Mouse (Mus musculus) right cerebral cortex, postnatal 14 days (tissue): ENCODE measurements at regions not wholly inside any gene's neighbourhood (a gene's known extent, or its start where the extent isn't known, plus 50 kb on each side); places are given as distances from the start of the nearest gene placed in this dataset.

Experiments
- DNase-seq: peaks from one replicate; pipeline ENCODE4 v3.0.0; 2022

DNA sequence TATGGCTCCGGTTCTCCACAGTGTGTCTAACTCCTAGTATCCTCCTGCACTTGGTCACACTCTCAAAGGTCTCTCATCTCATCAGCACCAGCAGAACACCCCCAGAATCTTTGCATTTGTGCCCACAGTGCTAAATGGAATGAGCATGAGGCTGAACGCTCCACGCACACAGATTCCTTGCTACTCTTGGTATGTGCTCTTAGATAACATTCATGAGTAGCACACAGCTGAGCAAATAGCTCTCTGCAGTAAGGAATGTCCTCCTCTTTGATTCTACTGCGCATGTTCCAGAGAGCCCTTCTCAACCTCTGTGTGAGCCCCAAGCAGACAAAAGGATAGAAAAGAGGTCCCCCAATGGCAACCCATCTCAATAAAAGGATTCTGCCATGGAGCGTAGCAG is 326.1 kb upstream of the Zfp637 start:
- DNase-seq = no peak

DNA sequence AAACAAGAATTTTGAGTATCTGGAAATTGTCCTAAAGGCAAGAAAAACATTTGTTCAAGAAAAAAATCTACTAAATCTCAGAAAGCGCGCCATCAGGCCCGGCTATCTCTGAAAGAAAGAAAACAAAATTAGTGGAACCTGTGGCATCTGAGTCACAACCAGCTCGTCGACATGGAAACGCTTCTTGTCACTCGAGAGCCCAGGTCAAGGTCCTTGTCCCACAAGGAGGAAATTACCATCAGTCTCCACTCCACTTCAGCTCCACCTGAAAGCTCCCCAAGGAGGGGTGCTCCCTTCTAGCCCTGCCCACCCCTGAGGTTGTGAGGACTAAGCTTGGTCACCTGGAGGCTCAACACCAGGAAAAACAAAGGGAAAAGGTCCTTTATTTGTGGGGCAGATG is 324.1 kb upstream of the Zfp637 start:
- DNase-seq = no peak

- no peak for DNase-seq
Measured at GRCm38 (mm10) chr6:117518939-117519338, 322.0 kb upstream of the Zfp637 start.

- no peak for DNase-seq
Measured at GRCm38 (mm10) chr6:117519466-117519865, 321.5 kb upstream of the Zfp637 start.

- DNase-seq = no peak
Measured at GRCm38 (mm10) chr6:117526161-117526935, 314.6 kb upstream of the Zfp637 start.

DNA sequence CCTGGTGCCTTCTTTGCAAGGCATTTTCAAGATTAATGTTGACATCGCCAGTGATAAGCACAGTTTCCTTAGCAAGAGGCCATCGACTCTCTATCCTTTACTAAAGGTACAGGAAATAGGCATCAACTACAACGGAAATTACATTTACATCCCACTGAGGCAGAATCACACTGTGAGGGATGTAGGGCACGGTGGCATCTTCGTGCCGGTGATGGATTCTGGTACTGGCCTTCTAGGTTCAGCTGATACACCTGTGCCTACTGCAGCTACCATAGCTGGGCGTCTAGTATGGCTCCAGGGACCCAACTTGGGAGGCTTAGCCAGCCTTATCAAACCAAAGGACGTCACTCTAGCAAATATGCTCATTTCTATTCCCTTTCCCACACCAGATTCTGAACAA is 313.5 kb upstream of the Zfp637 start:
- no peak for DNase-seq

GRCm38 (mm10) chr6:117534149-117534548 is 306.8 kb upstream of the Zfp637 start:
- no peak for DNase-seq

GRCm38 (mm10) chr6:117534991-117535390 is 306.0 kb upstream of the Zfp637 start:
- no peak for DNase-seq

GRCm38 (mm10) chr6:117536084-117536483 is 304.9 kb upstream of the Zfp637 start:
- DNase-seq = no peak

DNA sequence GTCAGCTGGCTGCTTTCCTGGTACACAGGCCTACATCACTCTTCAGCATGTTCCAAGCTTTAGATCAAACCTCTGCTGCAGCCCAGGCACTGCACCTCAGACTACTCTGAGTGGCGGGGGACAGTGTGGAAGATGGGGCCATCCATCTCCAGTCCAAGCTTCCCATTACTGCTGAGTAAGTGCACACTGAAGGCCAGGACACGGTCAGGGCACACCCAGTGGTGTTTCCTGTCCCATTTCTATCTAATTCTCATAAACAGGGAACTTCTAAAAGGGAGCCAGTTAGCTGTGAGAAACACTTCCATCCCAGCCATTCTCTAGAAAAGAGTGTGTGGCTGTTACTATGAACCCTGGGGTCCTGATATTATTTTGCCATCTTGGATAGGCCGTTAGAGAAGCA is 298.5 kb upstream of the Zfp637 start:
- no peak for DNase-seq

- no peak for DNase-seq
Measured at GRCm38 (mm10) chr6:117544276-117545196, 296.4 kb upstream of the Zfp637 start.

DNA sequence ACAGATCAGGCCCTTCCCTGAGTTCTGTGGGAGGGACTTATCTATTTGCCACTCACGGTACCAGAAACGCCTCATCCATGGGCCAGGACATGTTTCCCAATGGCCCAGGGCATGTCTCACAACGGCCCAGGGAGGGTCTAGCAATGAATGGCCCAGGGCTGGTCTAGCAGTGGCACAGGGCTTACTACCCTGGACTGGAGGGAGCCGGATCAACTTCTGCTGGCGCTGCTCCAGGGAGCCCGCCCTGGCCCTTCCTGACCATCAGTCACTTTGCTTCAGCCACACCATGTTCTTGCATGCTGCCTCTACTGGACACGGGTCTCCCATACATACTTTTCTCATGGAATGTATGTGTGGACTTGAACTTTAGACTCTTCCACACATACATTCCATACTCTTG is 290.1 kb upstream of the Zfp637 start:
- no peak for DNase-seq

- DNase-seq = peak; percentile 31
Measured at GRCm38 (mm10) chr6:117552006-117552667, 288.8 kb upstream of the Zfp637 start.

DNA sequence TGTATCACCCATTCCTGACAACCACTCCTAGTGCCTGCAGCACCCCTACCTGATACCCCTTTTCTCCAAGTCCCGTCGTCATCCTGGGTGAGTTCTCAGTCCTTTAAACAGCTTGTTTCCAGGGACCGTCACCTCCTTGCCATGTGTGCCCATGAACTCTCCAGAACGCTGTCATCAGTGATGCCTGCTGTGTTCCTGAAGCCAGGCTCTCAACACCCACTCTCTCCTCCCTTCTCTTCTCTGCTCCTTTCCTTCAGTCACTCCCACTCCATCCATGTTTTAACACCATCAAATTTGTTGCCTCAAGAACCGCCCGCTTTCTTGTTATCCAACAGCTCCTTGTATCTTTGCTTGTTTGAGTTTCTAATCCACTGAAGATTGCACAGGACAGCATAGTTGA is 277.8 kb upstream of the Zfp637 start:
- no peak for DNase-seq

- peak; percentile 63 for DNase-seq
Measured at GRCm38 (mm10) chr6:117563704-117564103, 277.3 kb upstream of the Zfp637 start.

GRCm38 (mm10) chr6:117566786-117567185 is 274.2 kb upstream of the Zfp637 start:
- no peak for DNase-seq

GRCm38 (mm10) chr6:117567691-117568090 is 273.3 kb upstream of the Zfp637 start:
- no peak for DNase-seq

GRCm38 (mm10) chr6:117569576-117570326 is 271.2 kb upstream of the Zfp637 start:
- DNase-seq = no peak

DNA sequence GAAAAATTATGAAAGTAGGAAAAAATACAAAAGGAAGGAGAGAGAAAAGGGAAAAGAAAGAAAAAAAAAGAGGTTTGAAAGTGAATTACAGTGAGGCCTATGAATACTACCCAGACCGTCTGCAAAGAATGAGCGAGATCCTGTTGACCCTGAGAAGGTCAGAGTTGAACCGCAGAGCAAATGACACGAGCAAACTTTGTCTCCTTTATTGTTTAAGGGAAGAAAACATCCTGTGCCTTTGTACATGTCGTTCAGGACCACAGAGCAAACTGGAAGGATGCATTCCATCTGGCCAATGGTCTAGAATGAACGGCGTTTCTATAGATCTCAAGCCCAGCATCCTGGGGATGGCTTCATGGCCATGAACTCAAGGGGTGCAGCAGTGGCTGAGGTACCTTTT is 270.6 kb upstream of the Zfp637 start:
- DNase-seq = no peak

DNA sequence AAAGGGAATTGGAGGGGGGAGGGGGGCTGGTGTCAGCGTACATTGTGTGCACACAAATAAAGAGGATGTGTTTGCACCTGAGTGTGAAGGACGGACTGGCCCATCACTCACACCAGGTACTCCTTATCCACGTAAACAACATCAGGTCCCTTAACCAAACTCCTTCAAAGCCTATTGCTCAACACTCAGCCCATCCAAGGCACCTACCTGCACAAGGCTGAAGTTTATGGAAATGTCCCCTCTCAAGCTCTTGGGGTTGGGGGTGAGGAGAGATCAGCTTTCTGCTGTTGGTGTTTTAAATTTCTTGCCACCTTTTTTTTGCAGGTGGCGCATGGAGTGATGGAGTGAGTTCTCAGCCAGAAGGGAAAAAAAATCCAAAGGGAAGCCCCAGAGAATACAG is 270.2 kb upstream of the Zfp637 start:
- DNase-seq = no peak

DNA sequence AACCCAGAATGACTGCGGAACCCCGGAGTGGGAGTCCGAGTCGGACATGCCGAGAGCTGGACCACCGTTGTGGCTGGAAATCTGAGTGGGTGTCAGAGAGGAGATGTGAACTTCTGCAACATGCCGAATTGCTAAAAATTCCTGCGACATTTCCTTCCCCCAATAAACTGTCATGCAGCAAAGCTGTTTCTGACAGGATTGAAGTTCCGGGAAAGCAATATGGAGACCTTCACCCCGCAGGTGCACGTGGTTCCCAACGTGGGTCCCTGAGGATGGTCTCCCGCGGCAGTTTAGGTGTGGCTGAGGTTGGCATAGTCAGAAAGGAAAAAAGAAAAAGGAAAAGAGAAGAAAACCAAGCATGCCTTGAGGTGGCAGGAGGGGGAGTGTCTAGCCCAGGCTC is 269.0 kb upstream of the Zfp637 start:
- no peak for DNase-seq

DNA sequence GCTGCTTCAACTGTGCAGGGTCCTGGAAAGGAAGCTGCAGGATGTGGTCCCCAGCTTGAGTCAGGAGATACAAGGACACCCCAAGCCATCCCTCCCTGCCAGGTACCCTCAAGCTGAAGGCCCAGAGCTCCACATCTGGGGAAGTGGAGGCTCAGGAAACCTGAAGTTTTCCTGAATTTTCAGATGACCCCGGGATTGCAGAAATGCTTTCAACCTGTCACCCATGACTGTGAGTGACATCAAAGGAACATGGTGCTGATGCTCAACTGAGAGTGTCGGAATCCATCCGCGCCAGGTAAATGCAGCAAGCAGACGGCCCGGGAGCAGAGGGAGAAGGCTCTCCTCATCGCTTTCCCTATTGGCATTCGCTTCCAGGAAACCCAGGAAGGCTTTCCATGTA is 267.6 kb upstream of the Zfp637 start:
- DNase-seq = no peak

DNA sequence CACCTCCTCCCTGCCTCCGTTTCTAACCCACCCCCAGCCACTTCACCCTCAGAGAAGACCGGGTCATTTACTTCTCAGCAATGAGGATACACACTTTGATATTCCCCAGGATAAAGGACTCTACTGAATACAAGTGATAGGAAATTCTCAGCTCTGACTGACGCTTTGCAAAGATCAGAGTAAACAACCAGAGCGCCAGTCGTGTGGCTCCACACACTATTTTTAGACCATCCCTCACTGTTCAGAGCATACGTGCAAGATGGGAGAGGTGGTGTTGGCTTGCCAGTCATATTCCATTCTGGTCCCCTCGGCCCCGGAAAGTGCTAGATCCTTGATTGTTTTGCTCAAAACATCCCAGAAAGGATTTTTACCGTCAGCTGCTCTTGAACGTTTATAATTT is 266.8 kb upstream of the Zfp637 start:
- DNase-seq = no peak
